Mouse (Mus musculus) induced T-regulatory cell, adult 2 months (primary cell): ENCODE measurements around the gene 6430571L13Rik.

Experiments
- DNase-seq: peaks from one replicate; pipeline ENCODE4 v3.0.0-alpha.2; 2012; ENCODE audit warnings: low read depth

6430571L13Rik gene

GRCm38 (mm10) chr9:107340911-107341645, 676 bp downstream of the 6430571L13Rik start:
- peak; percentile 42 for DNase-seq

- no peak for DNase-seq
Observed at GRCm38 (mm10) chr9:107342201-107342709, 1.9 kb downstream of the 6430571L13Rik start.

GRCm38 (mm10) chr9:107343146-107343943, 2.9 kb downstream of the 6430571L13Rik start:
- no peak for DNase-seq

GRCm38 (mm10) chr9:107344027-107344426, 3.6 kb downstream of the 6430571L13Rik start:
- DNase-seq, result no peak

GRCm38 (mm10) chr9:107346081-107346480, 5.7 kb downstream of the 6430571L13Rik start:
- no peak for DNase-seq

GRCm38 (mm10) chr9:107347586-107348183, 7.3 kb downstream of the 6430571L13Rik start:
- no peak for DNase-seq

GRCm38 (mm10) chr9:107349321-107349720, 8.9 kb downstream of the 6430571L13Rik start:
- DNase-seq, result no peak

- DNase-seq, result no peak
Observed at GRCm38 (mm10) chr9:107354826-107355225, 14.4 kb downstream of the 6430571L13Rik start.

- DNase-seq, result peak; percentile 87
Observed at GRCm38 (mm10) chr9:107355870-107356765, 15.7 kb downstream of the 6430571L13Rik start.

GRCm38 (mm10) chr9:107357651-107358050, 17.2 kb downstream of the 6430571L13Rik start:
- peak; percentile 87 for DNase-seq

- DNase-seq, result no peak
Observed at GRCm38 (mm10) chr9:107360989-107361388, 20.6 kb downstream of the 6430571L13Rik start.

GRCm38 (mm10) chr9:107366644-107367043, 26.2 kb downstream of the 6430571L13Rik start:
- peak; percentile 76 for DNase-seq

- no peak for DNase-seq
Observed at GRCm38 (mm10) chr9:107368302-107368701, 27.9 kb downstream of the 6430571L13Rik start.

- no peak for DNase-seq
Observed at GRCm38 (mm10) chr9:107369270-107370105, 29.1 kb downstream of the 6430571L13Rik start.

- DNase-seq, result no peak
Observed at GRCm38 (mm10) chr9:107370106-107370463, 29.7 kb downstream of the 6430571L13Rik start.

- no peak for DNase-seq
Observed at GRCm38 (mm10) chr9:107372441-107372840, 32.0 kb downstream of the 6430571L13Rik start.

- DNase-seq, result peak; percentile 65
Observed at GRCm38 (mm10) chr9:107374623-107375022, 34.2 kb downstream of the 6430571L13Rik start.

GRCm38 (mm10) chr9:107375451-107375850, 35.0 kb downstream of the 6430571L13Rik start:
- no peak for DNase-seq

- DNase-seq, result no peak
Observed at GRCm38 (mm10) chr9:107377961-107378512, 37.6 kb downstream of the 6430571L13Rik start.

GRCm38 (mm10) chr9:107381723-107382122, 41.3 kb downstream of the 6430571L13Rik start:
- no peak for DNase-seq
